Mouse (Mus musculus): ENCODE data around the gene Dpp6. TPM values are rescaled to one million over a fixed set of nuclear protein-coding genes. Genes with fewer than 3 reads are reported as not detected.

The Dpp6 gene
- total and polyA plus RNA-seq, 3 experiments = 0.16 TPM; not detected in 2

DNA sequence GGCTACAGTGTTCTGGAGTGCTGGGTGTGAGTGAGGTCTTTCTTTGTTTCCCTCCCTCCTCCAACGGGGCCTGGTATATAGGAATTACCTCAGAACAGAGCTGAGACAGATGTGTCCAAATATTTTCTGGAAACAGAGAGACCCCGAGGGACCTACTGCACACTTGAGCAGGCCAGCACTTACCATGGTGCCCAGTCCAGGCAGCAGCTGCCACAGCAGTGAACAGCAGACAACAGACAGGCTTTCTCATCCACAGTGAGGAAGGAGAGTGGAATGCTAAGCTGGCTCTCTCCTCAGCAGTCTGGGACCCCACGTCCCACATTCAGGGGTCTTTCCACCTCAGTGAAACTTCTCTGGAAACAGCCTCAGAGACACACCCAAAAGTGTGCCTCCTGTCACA lies 606.8 kb downstream of the Dpp6 start:
- H3K27me3 ChIP-seq (ENCODE audit: insufficient read depth, low read length) = 0 out of 2 replicates have a peak, but pooled peaks cover 2% of the 10 kb centered on the region
- no peaks in the 10 kb centered on the region for H3K36me3 ChIP-seq (replicated peaks)
- H3K4me1 ChIP-seq (ENCODE audit: insufficient read depth, low read depth, low read length) = no peaks in the 10 kb centered on the region
- TF ChIP-seq GATA1 (IDR thresholded peaks at IDR 0.05; ENCODE audit: borderline replicate concordance, low read length) = no peak
- no peak for TF ChIP-seq TAL1 (conservative IDR thresholded peaks at IDR 0.05; ENCODE audit: low read depth, low read length)
- no peak for TF ChIP-seq CTCF (IDR thresholded peaks at IDR 0.05; ENCODE audit: low read depth, low read length)
- H3K4me3 ChIP-seq (ENCODE audit: low read depth, low read length) = no peak overlapping the region
- ATAC-seq (ENCODE audit: extremely low read depth, insufficient number of reproducible peaks, low FRiP score, poor library complexity, severe bottlenecking) = no peak
- no peak for DNase-seq (ENCODE audit: low spot score)
- no peaks in the 10 kb centered on the region for H3K9me3 ChIP-seq (replicated peaks)

DNA sequence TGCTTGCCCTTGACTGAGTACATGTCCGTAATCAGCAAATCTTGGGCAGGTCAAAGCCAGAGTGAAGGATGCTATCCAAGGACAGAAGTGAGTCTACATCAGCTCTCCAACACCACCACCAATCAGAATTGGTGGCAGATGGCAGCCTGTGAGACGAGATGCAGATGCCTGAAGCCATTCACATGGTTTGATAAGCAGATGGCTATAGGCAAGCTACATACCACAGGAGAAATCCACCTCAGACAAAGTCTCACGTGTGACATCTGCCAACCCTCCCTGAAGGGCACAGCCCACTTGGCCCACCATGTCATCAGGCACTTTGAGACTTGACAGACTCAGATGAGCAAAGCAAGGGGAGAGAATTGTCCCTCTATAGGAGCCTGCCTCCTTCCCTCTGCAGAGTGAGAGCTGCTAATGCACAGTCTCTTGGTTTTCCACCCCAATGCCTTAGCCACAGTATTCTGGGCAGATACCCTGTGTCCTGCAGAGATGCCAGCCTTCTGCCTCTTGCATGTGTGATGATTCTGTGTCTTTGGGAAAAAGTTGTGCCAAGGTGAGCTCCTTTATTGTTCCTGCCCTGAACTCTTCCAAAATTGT lies 607.6 kb downstream of the Dpp6 start:
- H3K4me3 ChIP-seq (ENCODE audit: low read depth, low read length) = no peak overlapping the region
- TF ChIP-seq CTCF (IDR thresholded peaks at IDR 0.05; ENCODE audit: low read depth, low read length) (no peak), GATA2 (IDR thresholded peaks at IDR 0.05; ENCODE audit: borderline replicate concordance, low read depth, low read length) (no peak), TAL1 (conservative IDR thresholded peaks at IDR 0.05; ENCODE audit: low read depth, low read length) (no peak), GATA1 (IDR thresholded peaks at IDR 0.05; ENCODE audit: borderline replicate concordance, low read length) (no peak), POLR2AphosphoS5 (IDR thresholded peaks at IDR 0.05; ENCODE audit: insufficient replicate concordance, low read depth, low read length) (no peak)
- 0 out of 2 replicates have a peak, but pooled peaks cover 2% of the 10 kb centered on the region for H3K27me3 ChIP-seq (ENCODE audit: insufficient read depth, low read length)
- no peaks in the 10 kb centered on the region for H3K9me3 ChIP-seq (replicated peaks)
- DNase-seq (ENCODE audit: low spot score) (no peak), ATAC-seq (ENCODE audit: extremely low read depth, insufficient number of reproducible peaks, low FRiP score, poor library complexity, severe bottlenecking) (no peak)
- H3K36me3 ChIP-seq (replicated peaks) = no peaks in the 10 kb centered on the region
- no peaks in the 10 kb centered on the region for H3K4me1 ChIP-seq (ENCODE audit: insufficient read depth, low read depth, low read length)

DNA sequence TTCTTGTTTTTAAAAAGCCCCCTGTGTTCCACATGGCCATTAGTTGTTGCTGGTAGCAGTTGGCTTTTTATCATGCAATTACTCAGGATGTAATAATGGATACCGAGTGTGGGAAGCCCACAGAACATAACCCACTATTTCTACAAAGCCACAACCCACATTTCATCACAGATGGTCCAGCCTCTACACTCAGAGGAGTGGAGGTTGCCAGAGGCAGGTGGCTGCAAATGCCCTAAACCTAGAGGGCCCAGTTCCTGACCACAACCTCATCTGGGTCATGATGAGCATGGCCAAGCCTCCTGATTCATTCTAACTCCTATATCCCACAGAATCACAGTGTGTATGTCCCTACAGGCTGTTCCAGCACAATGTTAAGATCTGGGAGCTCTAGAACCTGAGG lies 609.2 kb downstream of the Dpp6 start:
- H3K4me1 ChIP-seq (ENCODE audit: insufficient read depth, low read depth, low read length) = no peaks in the 10 kb centered on the region
- no peak for DNase-seq (ENCODE audit: low spot score)
- no peak overlapping the region for H3K4me3 ChIP-seq (ENCODE audit: low read depth, low read length)
- no peaks in the 10 kb centered on the region for H3K9me3 ChIP-seq (replicated peaks)
- TF ChIP-seq GATA2 (IDR thresholded peaks at IDR 0.05; ENCODE audit: borderline replicate concordance, low read depth, low read length) (no peak), POLR2AphosphoS5 (IDR thresholded peaks at IDR 0.05; ENCODE audit: insufficient replicate concordance, low read depth, low read length) (no peak), GATA1 (IDR thresholded peaks at IDR 0.05; ENCODE audit: borderline replicate concordance, low read length) (no peak), CTCF (IDR thresholded peaks at IDR 0.05; ENCODE audit: low read depth, low read length) (no peak), TAL1 (conservative IDR thresholded peaks at IDR 0.05; ENCODE audit: low read depth, low read length) (no peak)
- ATAC-seq (ENCODE audit: extremely low read depth, insufficient number of reproducible peaks, low FRiP score, poor library complexity, severe bottlenecking) = no peak
- H3K27me3 ChIP-seq (ENCODE audit: insufficient read depth, low read length) = 0 out of 2 replicates have a peak, but pooled peaks cover 2% of the 10 kb centered on the region
- H3K36me3 ChIP-seq (replicated peaks) = no peaks in the 10 kb centered on the region

DNA sequence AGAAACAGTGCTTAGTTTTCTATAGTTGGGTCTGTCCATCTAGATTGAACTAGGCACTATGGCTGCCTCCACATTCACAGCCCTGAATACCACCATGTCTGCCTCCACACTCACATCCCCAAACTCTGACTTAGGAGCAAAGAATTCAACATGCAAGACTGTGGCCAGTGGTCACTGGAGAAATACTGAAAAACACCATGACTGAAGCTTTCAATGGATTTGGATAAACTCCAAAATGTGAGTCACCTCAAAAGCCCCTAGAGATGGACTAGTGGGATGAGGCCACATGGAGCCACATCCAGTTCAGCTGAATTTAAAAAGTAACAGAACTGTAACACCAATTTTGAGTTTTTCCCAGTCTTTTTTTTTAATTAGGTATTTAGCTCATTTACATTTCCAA lies 616.6 kb downstream of the Dpp6 start:
- ATAC-seq (ENCODE audit: extremely low read depth, insufficient number of reproducible peaks, low FRiP score, poor library complexity, severe bottlenecking) (no peak), DNase-seq (ENCODE audit: low spot score) (no peak)
- H3K4me1 ChIP-seq (ENCODE audit: insufficient read depth, low read depth, low read length) = no peaks in the 10 kb centered on the region
- no peaks in the 10 kb centered on the region for H3K36me3 ChIP-seq (replicated peaks)
- H3K4me3 ChIP-seq (ENCODE audit: low read depth, low read length) = no peak overlapping the region
- no peak for TF ChIP-seq TAL1 (conservative IDR thresholded peaks at IDR 0.05; ENCODE audit: low read depth, low read length)
- TF ChIP-seq GATA2 (IDR thresholded peaks at IDR 0.05; ENCODE audit: borderline replicate concordance, low read depth, low read length) = no peak
- no peak for TF ChIP-seq CTCF (IDR thresholded peaks at IDR 0.05; ENCODE audit: low read depth, low read length)
- no peak for TF ChIP-seq GATA1 (IDR thresholded peaks at IDR 0.05; ENCODE audit: borderline replicate concordance, low read length)
- no peak for TF ChIP-seq POLR2AphosphoS5 (IDR thresholded peaks at IDR 0.05; ENCODE audit: insufficient replicate concordance, low read depth, low read length)
- no peaks in the 10 kb centered on the region for H3K9me3 ChIP-seq (replicated peaks)
- H3K27me3 ChIP-seq (ENCODE audit: insufficient read depth, low read length) = no peaks in the 10 kb centered on the region

DNA sequence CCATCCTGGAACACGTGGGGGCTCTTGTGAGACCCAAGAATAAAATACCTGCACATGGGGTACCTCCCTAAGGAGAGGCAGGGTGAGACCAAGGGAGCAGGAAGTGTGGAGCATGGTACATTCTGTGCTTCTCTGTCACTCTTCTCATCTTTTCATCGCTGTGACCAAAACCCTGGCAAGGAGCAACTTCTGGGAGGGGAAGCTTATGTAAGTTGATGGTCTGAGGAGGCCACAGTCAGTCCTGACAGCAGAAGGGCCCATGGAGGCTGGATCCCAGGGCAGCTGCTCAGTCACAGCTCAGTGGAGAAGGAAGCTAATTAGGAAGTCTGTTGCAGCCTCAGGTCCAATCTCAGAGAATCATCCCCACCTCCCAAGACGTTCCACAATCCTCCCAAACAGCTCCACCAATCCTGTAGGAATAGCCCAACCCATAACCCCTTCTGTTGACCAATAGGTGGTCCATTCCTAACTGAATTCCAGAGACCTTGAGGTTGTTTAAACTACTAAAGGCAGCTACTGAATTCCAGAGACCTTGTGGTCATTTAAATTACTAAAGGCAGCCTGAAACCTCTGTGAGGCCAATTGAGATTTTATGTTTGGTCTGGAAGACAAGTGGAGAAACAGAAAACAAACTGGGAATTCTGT lies 636.3 kb downstream of the Dpp6 start:
- Histone ChIP-seq H3K27me3 (ENCODE audit: insufficient read depth, low read length) (no peaks in the 10 kb centered on the region), H3K9me3 (replicated peaks) (no peaks in the 10 kb centered on the region), H3K36me3 (replicated peaks) (no peaks in the 10 kb centered on the region), H3K4me3 (ENCODE audit: low read depth, low read length) (no peak overlapping the region), H3K4me1 (ENCODE audit: insufficient read depth, low read depth, low read length) (no peaks in the 10 kb centered on the region)
- ATAC-seq (ENCODE audit: extremely low read depth, insufficient number of reproducible peaks, low FRiP score, poor library complexity, severe bottlenecking) (no peak), DNase-seq (ENCODE audit: low spot score) (no peak)
- TF ChIP-seq POLR2AphosphoS5 (IDR thresholded peaks at IDR 0.05; ENCODE audit: insufficient replicate concordance, low read depth, low read length) (no peak), CTCF (IDR thresholded peaks at IDR 0.05; ENCODE audit: low read depth, low read length) (no peak), GATA2 (IDR thresholded peaks at IDR 0.05; ENCODE audit: borderline replicate concordance, low read depth, low read length) (no peak), TAL1 (conservative IDR thresholded peaks at IDR 0.05; ENCODE audit: low read depth, low read length) (no peak), GATA1 (IDR thresholded peaks at IDR 0.05; ENCODE audit: borderline replicate concordance, low read length) (no peak)

DNA sequence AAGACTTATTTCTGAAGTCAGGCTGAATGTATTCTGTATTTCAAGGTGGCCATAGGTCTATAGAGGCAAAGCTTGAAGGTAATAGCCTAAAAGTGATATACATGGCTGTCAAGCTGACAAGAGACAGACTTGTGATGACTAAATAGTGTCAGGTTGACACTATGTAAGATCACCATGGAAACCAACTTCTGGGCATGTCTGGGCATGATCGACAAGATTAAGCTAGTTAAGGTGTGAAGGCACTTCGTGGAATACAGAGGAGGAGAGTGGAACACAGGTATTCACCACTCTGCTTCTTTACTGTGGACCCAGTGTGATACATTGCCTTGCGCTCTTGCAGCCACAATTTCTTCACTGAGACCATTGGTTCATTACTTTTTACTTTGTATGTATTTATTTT lies 637.4 kb downstream of the Dpp6 start:
- H3K9me3 ChIP-seq (replicated peaks) = no peaks in the 10 kb centered on the region
- ATAC-seq (ENCODE audit: extremely low read depth, insufficient number of reproducible peaks, low FRiP score, poor library complexity, severe bottlenecking) (no peak), DNase-seq (ENCODE audit: low spot score) (no peak)

More for the DNA sequence above, 637.4 kb downstream of the Dpp6 start:
- Histone ChIP-seq H3K4me1 (ENCODE audit: insufficient read depth, low read depth, low read length) (no peaks in the 10 kb centered on the region), H3K36me3 (replicated peaks) (no peaks in the 10 kb centered on the region), H3K4me3 (ENCODE audit: low read depth, low read length) (no peak overlapping the region), H3K27me3 (ENCODE audit: insufficient read depth, low read length) (no peaks in the 10 kb centered on the region)
- TF ChIP-seq GATA2 (IDR thresholded peaks at IDR 0.05; ENCODE audit: borderline replicate concordance, low read depth, low read length) (no peak), CTCF (IDR thresholded peaks at IDR 0.05; ENCODE audit: low read depth, low read length) (no peak), GATA1 (IDR thresholded peaks at IDR 0.05; ENCODE audit: borderline replicate concordance, low read length) (no peak), TAL1 (conservative IDR thresholded peaks at IDR 0.05; ENCODE audit: low read depth, low read length) (no peak), POLR2AphosphoS5 (IDR thresholded peaks at IDR 0.05; ENCODE audit: insufficient replicate concordance, low read depth, low read length) (no peak)

All from G1E (cell line).